Comparison of ENCODE assay signal across 8 mouse cellular contexts in the genomic region with DNA sequence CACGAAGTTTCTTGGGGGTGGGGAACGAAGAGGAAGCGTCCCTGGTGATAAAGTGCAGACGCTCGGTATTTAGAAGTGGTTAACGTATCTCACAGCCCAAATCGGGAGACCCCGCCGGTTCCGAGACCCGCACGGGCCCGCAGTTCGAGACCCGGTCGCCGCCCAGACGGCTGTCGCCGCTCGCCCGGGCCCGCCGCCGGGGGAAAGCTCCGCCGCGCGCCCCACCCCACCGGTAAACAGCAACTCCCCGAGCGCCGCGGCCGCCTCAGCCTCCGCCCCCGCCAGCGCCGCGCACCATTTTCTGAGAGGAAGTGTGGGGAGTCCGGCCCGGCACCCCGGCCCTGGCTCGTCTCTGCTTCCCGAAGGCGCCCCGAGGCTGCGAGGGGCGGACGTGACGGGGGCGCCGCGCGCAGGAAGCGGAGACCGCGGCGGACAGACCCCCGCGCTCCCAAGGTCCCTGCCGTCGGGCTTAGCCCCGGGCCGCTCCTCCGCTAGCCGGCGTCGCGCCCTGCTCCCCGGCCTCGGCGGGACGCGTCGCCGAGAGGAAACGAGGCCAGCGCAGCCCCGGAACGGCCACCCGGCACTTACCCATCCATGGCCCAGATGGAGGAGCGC. TPM values are rescaled to one million over a fixed set of nuclear protein-coding genes. Genes with fewer than 3 reads are reported as not detected.
A peak's percentile ranks its signal among the peaks of the same experiment; 100 is the strongest.
DNase-seq lines count a peak whose midpoint lies in the region; ATAC-seq lines count a peak whose summit lies in the region.

No protein-coding gene starts in this region.

- H3K4me1 ChIP-seq in embryonic facial prominence, embryonic 10.5 days: peaks cover 20% of the 10 kb centered on the region
- H3K4me1 ChIP-seq in limb, embryonic 12.5 days (replicated peaks): peaks cover 10% of the 10 kb centered on the region
- peaks cover 17% of the 10 kb centered on the region for H3K4me1 ChIP-seq in midbrain, embryonic 13.5 days (replicated peaks)

- peak; percentile 71 for DNase-seq in 3T3-L1 (ENCODE audit: low read depth, low spot score)
- peak; percentile 69 for DNase-seq in adrenal gland, adult 8-10 months
- DNase-seq in embryonic facial prominence, embryonic 10.5 days (ENCODE audit: low spot score): peak; percentile 75
- peak; percentile 98 for DNase-seq in heart, adult 11 months
- DNase-seq in kidney, adult 11 months: peak; percentile 67
- DNase-seq in spleen, postnatal 14 days (ENCODE audit: low spot score in 2 of 2): peak; percentile 72 to 79

- no peaks in the 10 kb centered on the region for H3K9me3 ChIP-seq in embryonic facial prominence, embryonic 10.5 days
- H3K9me3 ChIP-seq in limb, embryonic 12.5 days: no peaks in the 10 kb centered on the region
- no peaks in the 10 kb centered on the region for H3K9me3 ChIP-seq in midbrain, embryonic 13.5 days

- H3K4me3 ChIP-seq in embryonic facial prominence, embryonic 10.5 days: peak overlapping the region; percentile 90
- peak overlapping the region; percentile 83 for H3K4me3 ChIP-seq in limb, embryonic 12.5 days (replicated peaks)
- peak overlapping the region; percentile 88 for H3K4me3 ChIP-seq in midbrain, embryonic 13.5 days (replicated peaks)

- H3K27ac ChIP-seq in embryonic facial prominence, embryonic 10.5 days (replicated peaks): peak overlapping the region; percentile 92
- H3K27ac ChIP-seq in limb, embryonic 12.5 days: peak overlapping the region; percentile 93
- peak overlapping the region; percentile 91 for H3K27ac ChIP-seq in midbrain, embryonic 13.5 days

- peak; percentile 15; the same call in 1 of the 2 replicates for ATAC-seq in limb, embryonic 12.5 days (ENCODE audit: insufficient number of reproducible peaks, insufficient read depth, low FRiP score, low TSS enrichment, low read depth)
- ATAC-seq in midbrain, embryonic 13.5 days: no peak

- WGBS in embryonic facial prominence, embryonic 10.5 days: under 1% methylated on average over 83 of the region's 83 CpGs
- 1% methylated on average over 83 of the region's 83 CpGs for WGBS in limb, embryonic 12.5 days
- under 1% methylated on average over 76 of the region's 83 CpGs for WGBS in midbrain, embryonic 13.5 days

- peak overlapping the region; percentile 71 for H3K4me2 ChIP-seq in limb, embryonic 12.5 days
- H3K4me2 ChIP-seq in midbrain, embryonic 13.5 days (replicated peaks): peak overlapping the region; percentile 78

- peak overlapping the region; percentile 91 for H3K9ac ChIP-seq in limb, embryonic 12.5 days (replicated peaks)
- H3K9ac ChIP-seq in midbrain, embryonic 13.5 days (replicated peaks): peak overlapping the region; percentile 77

- H3K36me3 ChIP-seq in embryonic facial prominence, embryonic 10.5 days (replicated peaks): no peaks in the 10 kb centered on the region
- H3K36me3 ChIP-seq in limb, embryonic 12.5 days: no peaks in the 10 kb centered on the region
- H3K36me3 ChIP-seq in midbrain, embryonic 13.5 days: no peaks in the 10 kb centered on the region

- H3K27me3 ChIP-seq in embryonic facial prominence, embryonic 10.5 days (replicated peaks; ENCODE audit: low read depth, poor library complexity, severe bottlenecking): 0 out of 2 replicates have a peak, but pooled peaks cover 3% of the 10 kb centered on the region
- H3K27me3 ChIP-seq in limb, embryonic 12.5 days: no peaks in the 10 kb centered on the region
- peaks cover 9% of the 10 kb centered on the region; the same call in 1 of the 2 replicates for H3K27me3 ChIP-seq in midbrain, embryonic 13.5 days

RNA-seq across cellular contexts. Expression of a gene that starts 0.5 kb away (rescaled TPM):
- 100 to 1,000 TPM in 3 of 4 experiments, 10 to 100 TPM in 1; 89.8 to 110 (median 102) TPM for total RNA-seq in adrenal gland, adult 8-10 months (2022)
- polyA plus RNA-seq in embryonic facial prominence, embryonic 10.5 days (2016; fragmentation: Nextera tagmentation; extraction: Ambion mirVana): 35.4 and 35.8 TPM in 2 replicates
- polyA plus RNA-seq in limb, embryonic 12.5 days (2016; fragmentation: Nextera tagmentation; extraction: Ambion mirVana): 39.9 and 42.1 TPM in 2 replicates
- polyA plus RNA-seq in midbrain, embryonic 13.5 days (2015; fragmentation: Nextera tagmentation; extraction: Ambion mirVana): 18.5 and 20.3 TPM in 2 replicates

RNA-seq across cellular contexts. Expression of a gene that starts 32.7 kb away (rescaled TPM):
- total RNA-seq in adrenal gland, adult 8-10 months (2022): 10 to 100 TPM; 63.8 to 85.7 (median 71.5) TPM
- polyA plus RNA-seq in embryonic facial prominence, embryonic 10.5 days (2016; fragmentation: Nextera tagmentation; extraction: Ambion mirVana): 18.3 and 18.8 TPM in 2 replicates
- 23.2 and 23.3 TPM in 2 replicates for polyA plus RNA-seq in limb, embryonic 12.5 days (2016; fragmentation: Nextera tagmentation; extraction: Ambion mirVana)
- 29.4 and 31.6 TPM in 2 replicates for polyA plus RNA-seq in midbrain, embryonic 13.5 days (2015; fragmentation: Nextera tagmentation; extraction: Ambion mirVana)
